Mouse (Mus musculus) olfactory bulb, adult 2 months (tissue): ENCODE results near the gene Aqp8.

Experiments used
- CTCF ChIP-seq: fragments of 200-500 bp; IDR thresholded peaks from 2 replicates; pipeline ENCODE4 v1.5.1; 2012; ENCODE audit warnings: low read depth, mild to moderate bottlenecking, low read length, moderate library complexity; ENCODE audit not compliant: insufficient read depth
- POLR2A ChIP-seq: fragments of 200-500 bp; IDR thresholded peaks from 2 replicates; pipeline ENCODE4 v1.6.1; 2012; ENCODE audit warnings: mild to moderate bottlenecking, low read depth, low read length, moderate library complexity; ENCODE audit not compliant: insufficient read depth

GRCm38 (mm10) chr7:123507946-123508345, 45.9 kb downstream of the Aqp8 start:
- TF ChIP-seq POLR2A (no peak), CTCF (no peak)
